Mouse (Mus musculus): ENCODE data around the gene Cttnbp2nl. TPM values are rescaled to one million over a fixed set of nuclear protein-coding genes. Genes with fewer than 3 reads are reported as not detected.

Gene Cttnbp2nl
- 4.2 and 4.7 TPM in 2 replicates for polyA plus RNA-seq (2012; rRNA removed)

- WGBS: 2% methylated on average over 31 of the region's 31 CpGs
Observed at GRCm38 (mm10) chr3:105052937-105053697, at the start of gene Cttnbp2nl. TSS of gene Cttnbp2nl (minus strand) at chr3:105053146.

GRCm38 (mm10) chr3:105100270-105100589 lies 47.3 kb upstream of the Cttnbp2nl start:
- WGBS: 73% methylated on average over 4 of the region's 4 CpGs
- no peak for DNase-seq (ENCODE audit: low read depth, low spot score)

More at GRCm38 (mm10) chr3:105052937-105053697, at the start of gene Cttnbp2nl:
- peak; percentile 97 for DNase-seq (ENCODE audit: low read depth, low spot score)

GRCm38 (mm10) chr3:105099526-105100269 lies 46.8 kb upstream of the Cttnbp2nl start:
- DNase-seq (ENCODE audit: low read depth, low spot score): no peak
- 54% methylated on average over 15 of the region's 15 CpGs for WGBS

GRCm38 (mm10) chr3:105097581-105097980 lies 44.6 kb upstream of the Cttnbp2nl start:
- DNase-seq (ENCODE audit: low read depth, low spot score): no peak
- 77% methylated on average over 4 of the region's 4 CpGs for WGBS

- 72% methylated on average over 5 of the region's 5 CpGs for WGBS
- no peak for DNase-seq (ENCODE audit: low read depth, low spot score)
Observed at GRCm38 (mm10) chr3:105095026-105095425, 42.1 kb upstream of the Cttnbp2nl start.

GRCm38 (mm10) chr3:105094448-105094847 lies 41.5 kb upstream of the Cttnbp2nl start:
- DNase-seq (ENCODE audit: low read depth, low spot score): no peak
- WGBS: 63% methylated on average over 2 of the region's 2 CpGs

GRCm38 (mm10) chr3:105092721-105093505 lies 40.0 kb upstream of the Cttnbp2nl start:
- no peak for DNase-seq (ENCODE audit: low read depth, low spot score)

GRCm38 (mm10) chr3:105090981-105091380 lies 38.0 kb upstream of the Cttnbp2nl start:
- no peak for DNase-seq (ENCODE audit: low read depth, low spot score)
- WGBS: 19% methylated on average over 3 of the region's 3 CpGs

More at GRCm38 (mm10) chr3:105092721-105093505, 40.0 kb upstream of the Cttnbp2nl start:
- WGBS: 48% methylated on average over 11 of the region's 11 CpGs

DNA sequence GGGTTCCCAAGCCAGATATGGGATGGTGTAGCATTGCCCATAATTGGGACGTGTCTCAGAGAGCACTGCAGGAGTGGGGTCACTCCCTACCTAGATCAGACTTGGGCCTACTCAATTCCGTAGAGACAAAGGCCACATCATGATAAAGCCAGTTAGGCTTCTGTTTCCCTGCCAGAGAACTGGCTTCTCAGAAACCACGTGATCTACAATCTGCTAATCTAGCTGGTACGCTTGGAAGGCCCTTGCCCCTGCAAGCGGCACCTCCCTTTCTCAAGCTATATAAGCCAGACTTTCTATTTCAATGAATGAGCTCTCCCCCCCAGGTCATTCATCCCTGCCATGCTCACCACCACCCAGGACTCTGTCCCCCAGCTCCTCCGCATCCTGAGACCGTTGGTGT lies 37.2 kb upstream of the Cttnbp2nl start:
- DNase-seq (ENCODE audit: low read depth, low spot score): no peak
- WGBS: 96% methylated on average over 7 of the region's 7 CpGs

DNA sequence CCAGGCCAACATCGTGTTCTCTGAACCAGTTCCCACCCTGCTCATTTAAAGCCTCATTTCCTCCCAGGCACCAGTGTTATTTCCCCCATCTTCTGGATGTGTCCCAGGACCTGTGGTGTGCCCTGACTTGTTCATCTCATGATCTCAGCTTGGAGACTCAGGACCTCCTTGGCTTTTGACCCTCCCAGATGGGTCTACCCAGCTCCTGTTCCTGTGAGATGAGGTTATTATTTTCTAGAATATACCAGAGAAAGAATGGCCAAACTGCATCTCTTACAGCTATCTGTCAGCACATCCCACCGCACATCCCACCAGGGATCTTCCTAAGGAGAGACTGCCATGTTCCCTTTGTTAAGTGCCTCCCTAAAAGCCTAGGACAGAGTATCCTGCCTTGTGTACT lies 35.7 kb upstream of the Cttnbp2nl start:
- no peak for DNase-seq (ENCODE audit: low read depth, low spot score)
- 75% methylated on average over 2 of the region's 2 CpGs for WGBS

- DNase-seq (ENCODE audit: low read depth, low spot score): no peak
- 18% methylated on average over 3 of the region's 3 CpGs for WGBS
Observed at GRCm38 (mm10) chr3:105087344-105087743, 34.4 kb upstream of the Cttnbp2nl start.

DNA sequence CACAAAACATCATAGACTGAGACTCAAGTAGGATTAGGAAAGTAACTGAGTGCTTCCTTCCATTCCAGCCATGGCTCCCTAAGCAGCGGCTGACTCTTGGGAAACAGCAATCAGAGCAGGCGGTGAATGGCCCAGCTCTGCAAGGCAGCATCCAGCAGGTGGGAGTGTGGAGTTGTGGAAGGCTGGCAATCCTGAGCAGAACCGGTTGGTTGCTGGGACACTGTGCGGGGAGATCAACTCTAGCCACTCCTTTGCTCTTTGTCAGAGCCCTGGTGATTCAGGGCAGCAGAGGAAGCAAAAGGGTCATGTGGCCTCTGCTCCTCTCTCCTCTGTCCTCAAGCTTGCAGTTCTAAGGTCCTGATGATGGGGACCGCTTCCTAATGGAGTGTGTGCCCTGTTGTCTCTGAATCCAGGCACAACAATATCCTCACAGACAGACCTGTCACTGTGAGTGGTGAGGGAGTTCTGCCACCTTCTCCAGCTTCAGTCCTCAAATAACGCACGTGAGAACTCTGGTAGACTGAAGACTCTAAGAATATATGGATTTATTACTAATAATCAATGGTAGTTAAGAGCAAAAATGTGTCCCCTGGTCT lies 25.4 kb upstream of the Cttnbp2nl start:
- DNase-seq (ENCODE audit: low read depth, low spot score): no peak

GRCm38 (mm10) chr3:105075796-105076195 lies 22.9 kb upstream of the Cttnbp2nl start:
- 89% methylated on average over 5 of the region's 5 CpGs for WGBS
- DNase-seq (ENCODE audit: low read depth, low spot score): no peak

More for the DNA sequence above, 25.4 kb upstream of the Cttnbp2nl start:
- WGBS: 26% methylated on average over 7 of the region's 7 CpGs

GRCm38 (mm10) chr3:105072536-105072935 lies 19.6 kb upstream of the Cttnbp2nl start:
- WGBS: 88% methylated on average over 10 of the region's 10 CpGs
- DNase-seq (ENCODE audit: low read depth, low spot score): no peak

DNA sequence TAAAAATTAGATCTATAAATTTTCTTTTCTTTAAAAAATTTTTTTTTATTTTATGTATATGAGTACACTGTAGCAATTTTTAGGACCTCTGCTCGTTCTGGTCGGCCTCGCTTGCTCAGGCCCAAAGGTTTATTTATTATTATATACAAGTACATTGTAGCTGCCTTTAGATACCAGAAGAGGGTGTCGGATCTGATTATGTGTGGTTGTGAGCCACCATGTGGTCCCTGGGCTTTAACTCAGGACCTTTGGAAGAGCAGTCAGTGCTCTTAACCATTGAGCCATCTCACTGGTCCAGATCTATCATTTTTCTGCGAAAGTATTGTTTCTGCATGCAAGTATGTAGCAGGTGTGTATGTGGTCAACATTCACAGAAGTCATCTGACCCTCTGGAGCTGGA lies 18.3 kb upstream of the Cttnbp2nl start:
- DNase-seq (ENCODE audit: low read depth, low spot score): no peak
- WGBS: 82% methylated on average over 5 of the region's 5 CpGs

DNA sequence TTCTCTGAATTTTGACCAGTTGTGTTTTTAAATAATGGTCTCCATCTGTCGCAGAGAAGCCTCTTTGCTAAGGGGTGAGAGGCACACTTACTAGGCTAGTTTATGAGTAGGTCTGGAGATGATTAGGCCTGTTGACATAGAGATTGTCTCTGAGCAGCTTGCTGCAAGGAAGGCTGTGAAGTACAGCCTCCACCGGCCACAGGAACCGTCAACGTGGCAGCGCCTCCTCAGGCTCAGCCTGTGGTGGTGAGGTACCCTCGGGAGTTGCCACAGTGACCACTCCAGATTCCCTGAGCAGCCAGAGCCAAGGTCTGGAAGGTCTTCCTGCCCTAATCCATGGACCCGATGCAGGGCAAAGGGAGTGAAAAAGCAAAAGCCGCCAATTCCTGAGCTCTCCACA lies 17.6 kb upstream of the Cttnbp2nl start:
- DNase-seq (ENCODE audit: low read depth, low spot score): no peak
- WGBS: 70% methylated on average over 8 of the region's 8 CpGs

DNA sequence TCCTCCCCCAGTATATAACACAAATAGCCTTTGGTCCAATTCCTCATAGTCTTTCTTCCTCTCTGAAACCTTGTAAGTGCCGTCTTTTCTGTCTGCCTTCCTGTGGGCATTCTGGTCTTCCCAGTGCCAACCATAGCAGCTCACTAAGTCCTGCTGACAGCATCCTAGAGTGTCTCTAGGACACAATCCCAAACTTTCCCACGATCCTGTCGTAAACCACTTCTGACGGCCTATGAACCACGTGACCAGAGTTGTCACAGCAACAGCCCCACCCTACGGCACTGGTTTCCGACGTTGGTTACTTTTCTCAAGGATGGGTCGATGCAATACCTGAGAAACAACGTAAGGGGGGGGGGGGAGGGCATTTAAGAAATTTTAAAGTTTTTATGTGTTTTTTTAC lies 13.6 kb upstream of the Cttnbp2nl start, which contains the start of gene 4930564D02Rik:
4930564D02Rik (plus strand) TSS at position 301 of the 400 bp plus-strand sequence.
- no peak for DNase-seq (ENCODE audit: low read depth, low spot score)
- WGBS: 32% methylated on average over 10 of the region's 10 CpGs

DNA sequence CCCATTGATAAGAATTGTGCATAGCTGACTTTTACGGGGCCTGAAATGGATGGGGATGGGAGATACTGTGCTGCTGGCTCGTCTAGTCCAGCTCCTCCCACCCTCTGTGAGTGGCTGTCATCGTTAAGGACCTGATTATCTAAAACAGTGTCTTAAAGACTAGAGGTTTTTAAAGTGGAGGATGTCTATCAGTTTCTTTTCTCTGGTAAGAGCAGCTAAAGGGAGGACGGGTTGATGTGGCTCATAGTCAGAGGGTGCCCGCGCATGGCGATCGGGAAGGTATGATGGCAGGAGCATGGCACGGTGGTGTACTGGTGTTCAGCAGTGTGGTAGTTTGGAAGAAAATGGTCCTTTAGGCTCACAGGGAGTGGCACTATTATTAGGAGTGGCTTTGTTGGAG lies 9.7 kb upstream of the Cttnbp2nl start:
- 77% methylated on average over 9 of the region's 9 CpGs for WGBS
- no peak for DNase-seq (ENCODE audit: low read depth, low spot score)

GRCm38 (mm10) chr3:105061991-105062390 lies 9.0 kb upstream of the Cttnbp2nl start:
- 68% methylated on average over 1 of the region's 1 CpGs for WGBS
- DNase-seq (ENCODE audit: low read depth, low spot score): no peak

- 78% methylated on average over 3 of the region's 3 CpGs for WGBS
Observed at GRCm38 (mm10) chr3:105061496-105061895, 8.6 kb upstream of the Cttnbp2nl start.

More at GRCm38 (mm10) chr3:105061496-105061895, 8.6 kb upstream of the Cttnbp2nl start:
- DNase-seq (ENCODE audit: low read depth, low spot score): no peak

All from large intestine, adult 2 months (tissue).